Mouse (Mus musculus) liver, embryonic 14.5 days (tissue): Measurements from ENCODE around the gene Maml2. TPM values are rescaled to one million over a fixed set of nuclear protein-coding genes. Genes with fewer than 3 reads are reported as not detected.

Source experiments
- ATAC-seq: fragments of 200-750 bp; cut with Nextera tagmentation; 2 replicates; pipeline ENCODE4 v1.8.0; 2017; ENCODE audit warnings: moderate number of reproducible peaks, mild to moderate bottlenecking, moderate library complexity; ENCODE audit not compliant: insufficient read depth
- DNase-seq, 3 experiments: peaks; one replicate each; pipeline ENCODE4 v3.0.0-alpha.2; 2012 to 2013; ENCODE audit warnings: low read depth in 3 of 3, low spot score in 3 of 3
- H3K27ac ChIP-seq: fragments of 300-500 bp; sonication (generic); 2 replicates; pipeline ENCODE4 v1.5.1; 2014; ENCODE audit warnings: moderate library complexity, mild to moderate bottlenecking, control low read depth, inconsistent platforms
- H3K27me3 ChIP-seq: fragments of 300-500 bp; sonication (generic); 2 replicates; pipeline ENCODE4 v1.6.1; 2014; ENCODE audit warnings: mild to moderate bottlenecking, low read length, moderate library complexity; ENCODE audit not compliant: control insufficient read depth, insufficient read depth
- H3K36me3 ChIP-seq: fragments of 300-500 bp; sonication (generic); replicated peaks from 2 replicates; pipeline ENCODE4 v1.6.1; 2014; ENCODE audit warnings: low read depth; ENCODE audit not compliant: control insufficient read depth, insufficient read depth
- H3K4me1 ChIP-seq, 2 experiments: fragments of 200-500 bp in 1 of 2; fragments of 300-500 bp in 1 of 2; sonication (generic) in 1 of 2; replicated peaks; 2 replicates each; pipeline ENCODE4 v1.6.1; 2012 to 2014; ENCODE audit warnings: antibody characterized with exemption in 1 of 2, inconsistent platforms in 1 of 2, low read length in 1 of 2; ENCODE audit not compliant: control insufficient read depth in 2 of 2, insufficient read depth in 2 of 2
- H3K4me2 ChIP-seq: fragments of 300-500 bp; sonication (generic); 2 replicates; pipeline ENCODE4 v1.6.1; 2014; ENCODE audit warnings: low read depth, mild to moderate bottlenecking, control low read depth, moderate library complexity
- H3K4me3 ChIP-seq, 2 experiments: fragments of 200-500 bp in 1 of 2; fragments of 300-500 bp in 1 of 2; sonication (generic) in 1 of 2; 2 replicates each; pipeline ENCODE4 v1.5.1; 2012 to 2014; ENCODE audit warnings: low read depth in 2 of 2, low read length in 2 of 2, mild to moderate bottlenecking in 2 of 2, control low read depth in 1 of 2, inconsistent platforms in 1 of 2, moderate library complexity in 1 of 2; ENCODE audit not compliant: insufficient read depth in 1 of 2
- H3K9ac ChIP-seq: fragments of 300-500 bp; sonication (generic); replicated peaks from 2 replicates; pipeline ENCODE4 v1.6.1; 2014; ENCODE audit warnings: mild to moderate bottlenecking, control low read depth, moderate library complexity
- H3K9me3 ChIP-seq: fragments of 300-500 bp; sonication (generic); 2 replicates; pipeline ENCODE4 v1.6.1; 2016; ENCODE audit warnings: low read length, mixed read lengths; ENCODE audit not compliant: control insufficient read depth
- CTCF ChIP-seq: IDR thresholded peaks from 2 replicates; pipeline ENCODE4 v1.5.1; 2016; ENCODE audit warnings: antibody characterized with exemption, low read depth, control low read depth
- EP300 ChIP-seq: IDR thresholded peaks from 2 replicates; pipeline ENCODE4 v1.6.1; 2016; ENCODE audit warnings: antibody characterized with exemption, low read depth
- WGBS: fragments of 180-500 bp; shearing (Covaris S2); extraction: QIAGEN DNeasy Blood & Tissue Kit; methylation state at CpG from one replicate; pipeline ENCODE4 v1.1.7; 2014; ENCODE audit not compliant: insufficient replicate concordance; 5-methylcytosine and 5-hydroxymethylcytosine counted together
- polyA plus RNA-seq, 2 experiments: library from polyadenylated mRNA; depleted of rRNA in 1 of 2; stranded (reverse) in 1 of 2; unstranded in 1 of 2; fragments of >200 nt; fragmentation: Nextera tagmentation in 1 of 2; extraction: Ambion mirVana in 1 of 2; gene quantifications; 2 replicates each; pipeline versions ENCODE4 v1.2.1 to v1.2.3; 2012 to 2014

Maml2 gene
- 0.61 and 0.66 TPM in 2 replicates for polyA plus RNA-seq (2012; rRNA removed)
- polyA plus RNA-seq (2014; fragmentation: Nextera tagmentation; extraction: Ambion mirVana), result 0.65 and 0.81 TPM in 2 replicates

DNA sequence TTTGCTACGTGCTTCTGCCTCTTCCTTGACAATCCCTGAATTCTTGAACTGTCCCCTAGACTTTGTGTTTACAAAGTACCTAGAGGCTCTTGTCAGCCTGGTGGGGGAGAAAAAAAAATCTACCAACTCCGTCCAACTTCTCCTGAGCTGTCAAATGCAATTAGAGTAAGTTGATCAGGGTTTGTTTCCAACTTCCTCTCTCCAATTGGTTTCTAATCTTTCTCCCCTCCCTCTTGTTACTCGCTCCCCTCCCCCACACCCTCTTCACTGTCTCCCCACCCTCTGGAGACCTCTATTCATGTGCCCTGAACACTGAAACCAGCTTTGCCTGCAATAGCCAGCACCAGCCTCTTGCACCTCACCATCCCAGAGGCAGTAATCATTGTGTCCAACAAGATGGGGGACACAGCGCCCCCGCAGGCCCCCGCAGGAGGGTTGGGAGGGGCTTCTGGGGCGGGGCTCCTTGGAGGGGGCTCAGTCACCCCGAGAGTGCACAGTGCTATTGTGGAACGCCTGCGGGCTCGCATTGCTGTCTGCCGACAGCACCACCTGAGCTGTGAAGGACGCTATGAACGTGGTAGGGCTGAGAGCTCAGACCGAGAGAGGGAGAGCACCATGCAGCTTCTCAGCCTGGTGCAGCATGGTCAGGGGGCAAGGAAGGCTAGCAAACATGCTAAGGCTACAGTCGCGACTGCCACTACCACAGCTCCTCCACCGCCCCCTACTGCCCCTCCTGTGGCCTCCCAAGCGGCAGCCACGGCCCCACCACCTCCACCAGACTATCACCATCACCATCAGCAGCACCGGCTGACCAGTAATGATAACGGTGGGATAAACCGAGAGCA is at the start of gene Maml2:
Maml2 (plus strand) TSS at position 290 of the 845 bp plus-strand sequence.
- H3K4me2 ChIP-seq, result peak within 1 kb of the TSS; percentile 76
- ATAC-seq, result peak; percentile 60
- no peaks in the 10 kb centered on the region for H3K9me3 ChIP-seq
- no peak within 1 kb of the TSS for H3K27ac ChIP-seq
- peak; percentile 34 for TF ChIP-seq CTCF
- TF ChIP-seq EP300, result no peak
- H3K36me3 ChIP-seq, result no peaks in the 10 kb centered on the region
- 0% methylated on average over 23 of the region's 23 CpGs for WGBS
- H3K4me1 ChIP-seq, result peaks cover 0 to 11% of the 10 kb centered on the region in 2 experiments; a peak in 3 of 4 replicates
- peak within 1 kb of the TSS; percentile 64 to 70 for H3K4me3 ChIP-seq
- H3K27me3 ChIP-seq, result no peaks in the 10 kb centered on the region
- peak; percentile 9 to 19 (median 14) for DNase-seq
- peak within 1 kb of the TSS; percentile 73 for H3K9ac ChIP-seq

DNA sequence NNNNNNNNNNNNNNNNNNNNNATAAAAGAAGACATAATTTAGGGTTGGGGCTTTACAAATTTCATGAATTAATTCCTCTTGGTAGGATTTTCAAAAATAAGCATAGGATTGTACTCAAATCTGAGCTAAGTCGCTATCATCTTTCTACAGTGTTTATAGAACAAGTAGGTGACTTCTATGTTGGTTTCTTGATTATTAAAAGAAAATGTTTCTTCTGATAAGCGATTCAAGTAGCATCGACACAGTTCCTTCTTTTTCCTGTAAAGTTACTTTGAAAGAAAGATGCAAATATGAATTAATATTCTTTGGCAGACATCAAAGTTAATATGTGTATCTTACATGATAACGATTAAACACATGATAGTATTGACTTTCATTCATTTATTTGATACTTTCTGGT is 49.7 kb upstream of the Maml2 start:
- no peak for TF ChIP-seq EP300
- no peak for TF ChIP-seq CTCF
- Histone ChIP-seq H3K27ac (no peak overlapping the region), H3K36me3 (no peaks in the 10 kb centered on the region), H3K9me3 (no peaks in the 10 kb centered on the region), H3K9ac (no peak overlapping the region), H3K4me1 (peaks cover 15 to 19% of the 10 kb centered on the region in 2 experiments), H3K4me3 (peak overlapping the region in 1 of 2 experiments; percentile 73; a peak in 2 of 4 replicates), H3K4me2 (peak overlapping the region; percentile 90), H3K27me3 (no peaks in the 10 kb centered on the region)
- 67% methylated on average over 4 of the region's 4 CpGs for WGBS
- DNase-seq (no peak), ATAC-seq (no peak)

DNA sequence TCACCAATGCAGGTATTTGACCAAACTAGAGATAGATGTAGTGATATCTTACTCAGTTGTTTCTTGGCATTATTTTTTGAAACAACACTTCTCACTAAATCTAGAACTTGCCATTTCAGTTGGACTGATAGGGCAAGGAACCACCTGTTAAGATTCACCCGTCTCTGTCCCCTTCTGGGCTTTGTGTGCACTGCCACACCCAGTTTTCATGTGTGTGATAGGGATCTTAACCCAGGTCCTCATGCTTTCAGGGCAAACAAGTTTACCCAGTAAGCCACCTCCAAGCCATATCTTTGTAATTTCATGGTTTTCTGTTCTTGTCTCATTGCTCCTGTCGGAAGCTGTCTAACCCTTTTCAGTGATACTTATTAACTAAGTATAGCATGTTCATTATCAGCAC is 46.5 kb upstream of the Maml2 start:
- Histone ChIP-seq H3K36me3 (no peaks in the 10 kb centered on the region), H3K4me2 (no peak overlapping the region), H3K4me1 (peaks cover 4 to 8% of the 10 kb centered on the region in 2 experiments; a peak in 3 of 4 replicates), H3K4me3 (no peak overlapping the region), H3K27ac (no peak overlapping the region), H3K9me3 (no peaks in the 10 kb centered on the region), H3K9ac (no peak overlapping the region), H3K27me3 (no peaks in the 10 kb centered on the region)
- DNase-seq (no peak), ATAC-seq (no peak)
- 31% methylated on average over 2 of the region's 2 CpGs for WGBS
- TF ChIP-seq CTCF (no peak), EP300 (no peak)

DNA sequence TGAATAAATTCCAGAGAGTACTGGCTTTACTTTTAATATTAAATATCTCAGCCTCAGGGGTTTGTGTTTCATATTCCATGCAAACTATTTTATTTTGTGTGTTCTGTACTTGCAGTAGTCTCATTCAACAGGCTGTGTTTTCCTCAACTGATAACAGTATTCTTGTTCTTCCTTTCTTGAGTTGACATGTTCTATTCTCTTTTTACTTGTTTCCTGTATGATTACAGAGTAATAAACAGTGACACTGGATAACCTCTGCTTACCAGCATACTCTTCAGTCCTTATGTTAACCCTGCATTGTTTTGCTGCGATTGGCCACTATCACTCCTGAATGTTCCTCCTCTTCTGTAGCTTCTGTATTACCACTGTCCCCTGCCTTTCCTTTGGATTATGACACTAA is 41.0 kb upstream of the Maml2 start:
- no peak for TF ChIP-seq CTCF
- no peak for TF ChIP-seq EP300
- ATAC-seq, result no peak
- no peaks in the 10 kb centered on the region for H3K36me3 ChIP-seq
- H3K27me3 ChIP-seq, result no peaks in the 10 kb centered on the region
- H3K9ac ChIP-seq, result no peak overlapping the region
- H3K27ac ChIP-seq, result no peak overlapping the region
- H3K4me1 ChIP-seq, result no peaks in the 10 kb centered on the region
- H3K4me3 ChIP-seq, result no peak overlapping the region
- WGBS, result 71% methylated on average over 1 of the region's 1 CpGs
- H3K9me3 ChIP-seq, result no peaks in the 10 kb centered on the region
- no peak overlapping the region for H3K4me2 ChIP-seq
- no peak for DNase-seq

- Histone ChIP-seq H3K27me3 (no peaks in the 10 kb centered on the region), H3K27ac (no peak overlapping the region), H3K4me3 (no peak overlapping the region), H3K36me3 (no peaks in the 10 kb centered on the region), H3K9ac (no peak overlapping the region), H3K4me2 (no peak overlapping the region), H3K9me3 (no peaks in the 10 kb centered on the region), H3K4me1 (no peaks in the 10 kb centered on the region)
- DNase-seq, result no peak
- 88% methylated on average over 2 of the region's 2 CpGs for WGBS
- TF ChIP-seq CTCF, result no peak
- ATAC-seq, result no peak
Observed at GRCm38 (mm10) chr9:13258173-13258572, 39.6 kb upstream of the Maml2 start.
